Mouse (Mus musculus) hindbrain, embryonic 15.5 days (tissue): ENCODE data around the gene Pold4. TPM values are rescaled to one million over a fixed set of nuclear protein-coding genes. Genes with fewer than 3 reads are reported as not detected.

ENCODE experiments used
- ATAC-seq: fragments of 200-750 bp; cut with Nextera tagmentation; 2 replicates; pipeline ENCODE4 v1.8.0; 2017; ENCODE audit warnings: low read depth, moderate number of reproducible peaks, moderate TSS enrichment; ENCODE audit not compliant: low FRiP score
- H3K27ac ChIP-seq: fragments of 300-500 bp; sonication (generic); replicated peaks from 2 replicates; pipeline ENCODE4 v1.5.1; 2015; ENCODE audit warnings: mild to moderate bottlenecking, inconsistent platforms
- H3K27me3 ChIP-seq: fragments of 300-500 bp; sonication (generic); 2 replicates; pipeline ENCODE4 v1.6.1; 2015; ENCODE audit warnings: control low read depth, inconsistent platforms
- H3K36me3 ChIP-seq: fragments of 300-500 bp; sonication (generic); 2 replicates; pipeline ENCODE4 v1.6.1; 2015; ENCODE audit warnings: control low read depth, inconsistent platforms
- H3K4me1 ChIP-seq: fragments of 300-500 bp; sonication (generic); replicated peaks from 2 replicates; pipeline ENCODE4 v1.6.1; 2015; ENCODE audit warnings: control low read depth, inconsistent platforms
- H3K4me2 ChIP-seq: fragments of 300-500 bp; sonication (generic); 2 replicates; pipeline ENCODE4 v1.6.1; 2015; ENCODE audit warnings: moderate library complexity, mild to moderate bottlenecking, inconsistent platforms
- H3K4me3 ChIP-seq: fragments of 300-500 bp; sonication (generic); 2 replicates; pipeline ENCODE4 v1.5.1; 2015; ENCODE audit warnings: mild to moderate bottlenecking, inconsistent platforms
- H3K9ac ChIP-seq: fragments of 300-500 bp; sonication (generic); 2 replicates; pipeline ENCODE4 v1.6.1; 2015; ENCODE audit warnings: inconsistent platforms
- H3K9me3 ChIP-seq: fragments of 300-500 bp; sonication (generic); 2 replicates; pipeline ENCODE4 v1.6.1; 2016; ENCODE audit warnings: control low read depth, inconsistent platforms
- WGBS: fragments of 180-500 bp; shearing (Covaris S2); methylation state at CpG from one replicate; pipeline ENCODE4 v1.1.7; 2015; 5-methylcytosine and 5-hydroxymethylcytosine counted together
- polyA plus RNA-seq: library from polyadenylated mRNA; unstranded; fragments of >200 nt; fragmentation: Nextera tagmentation; extraction: Ambion mirVana; gene quantifications from 2 replicates; pipeline ENCODE4 v1.2.1, GENCODE M21; 2015

The Pold4 gene
- polyA plus RNA-seq, 1 experiment from 2014 or later: 20.9 TPM

DNA sequence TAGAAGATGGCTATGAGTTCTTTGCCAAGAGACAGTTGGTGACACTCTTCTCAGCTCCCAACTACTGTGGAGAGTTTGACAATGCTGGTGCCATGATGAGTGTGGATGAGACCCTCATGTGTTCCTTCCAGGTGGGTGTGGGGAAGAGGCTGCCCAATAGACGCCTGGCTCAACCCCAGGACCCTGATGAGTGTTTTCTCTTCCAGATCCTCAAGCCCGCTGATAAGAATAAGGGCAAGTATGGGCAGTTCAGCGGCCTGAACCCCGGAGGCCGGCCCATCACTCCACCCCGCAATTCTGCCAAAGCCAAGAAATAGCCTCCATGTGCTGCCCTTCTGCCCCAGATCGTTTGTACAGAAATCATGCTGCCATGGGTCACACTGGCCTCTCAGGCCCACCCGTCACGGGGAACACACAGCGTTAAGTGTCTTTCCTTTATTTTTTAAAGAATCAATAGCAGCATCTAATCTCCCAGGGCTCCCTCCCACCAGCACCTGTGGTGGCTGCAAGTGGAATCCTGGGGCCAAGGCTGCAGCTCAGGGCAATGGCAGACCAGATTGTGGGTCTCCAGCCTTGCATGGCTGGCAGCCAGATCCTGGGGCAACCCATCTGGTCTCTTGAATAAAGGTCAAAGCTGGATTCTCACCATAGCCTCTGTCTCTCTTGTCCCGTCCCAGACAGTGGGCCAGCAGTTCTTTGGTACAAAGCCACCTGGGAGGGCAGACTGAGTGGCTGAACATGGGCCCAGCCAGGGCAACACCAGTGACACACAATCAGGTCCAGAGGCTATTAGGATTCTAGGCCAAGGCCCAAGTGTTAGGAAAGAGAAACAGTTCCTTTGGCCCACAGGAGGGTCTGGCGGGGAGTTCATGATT lies 36.7 kb upstream of the Pold4 start:
- WGBS: 72% methylated on average over 12 of the region's 12 CpGs
- Histone ChIP-seq H3K9me3 (no peaks in the 10 kb centered on the region), H3K27ac (peak overlapping the region; percentile 37; the same call in 1 of the 2 replicates), H3K4me2 (no peak overlapping the region), H3K4me1 (peaks cover 44% of the 10 kb centered on the region), H3K27me3 (no peaks in the 10 kb centered on the region), H3K4me3 (no peak overlapping the region), H3K36me3 (peaks cover 30% of the 10 kb centered on the region), H3K9ac (no peak overlapping the region)
- ATAC-seq: no peak

DNA sequence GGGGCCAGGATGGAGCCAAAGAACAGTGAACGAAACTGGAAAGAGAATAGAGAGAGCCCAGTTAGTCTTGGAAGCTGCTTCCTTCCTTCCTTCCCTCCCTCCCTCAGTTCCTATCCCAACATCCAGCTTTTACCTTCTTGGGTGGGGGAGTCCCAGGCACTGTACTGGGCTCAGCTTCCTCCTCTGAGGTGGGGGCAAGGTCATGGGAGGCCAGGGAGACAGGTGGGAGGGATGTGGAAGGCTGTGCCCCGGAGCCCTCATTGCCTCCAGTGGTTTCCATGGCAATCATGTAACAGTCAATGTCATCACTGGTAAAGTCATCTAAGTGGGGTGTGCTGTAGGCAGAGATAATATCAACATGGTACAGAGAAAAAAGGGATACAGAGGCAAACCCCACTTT lies 35.7 kb upstream of the Pold4 start:
- Histone ChIP-seq H3K9me3 (no peaks in the 10 kb centered on the region), H3K36me3 (peaks cover 30% of the 10 kb centered on the region), H3K4me1 (peaks cover 54% of the 10 kb centered on the region), H3K9ac (no peak overlapping the region), H3K27ac (no peak overlapping the region), H3K4me3 (no peak overlapping the region), H3K27me3 (no peaks in the 10 kb centered on the region), H3K4me2 (no peak overlapping the region)
- WGBS: 59% methylated on average over 2 of the region's 2 CpGs
- no peak for ATAC-seq

DNA sequence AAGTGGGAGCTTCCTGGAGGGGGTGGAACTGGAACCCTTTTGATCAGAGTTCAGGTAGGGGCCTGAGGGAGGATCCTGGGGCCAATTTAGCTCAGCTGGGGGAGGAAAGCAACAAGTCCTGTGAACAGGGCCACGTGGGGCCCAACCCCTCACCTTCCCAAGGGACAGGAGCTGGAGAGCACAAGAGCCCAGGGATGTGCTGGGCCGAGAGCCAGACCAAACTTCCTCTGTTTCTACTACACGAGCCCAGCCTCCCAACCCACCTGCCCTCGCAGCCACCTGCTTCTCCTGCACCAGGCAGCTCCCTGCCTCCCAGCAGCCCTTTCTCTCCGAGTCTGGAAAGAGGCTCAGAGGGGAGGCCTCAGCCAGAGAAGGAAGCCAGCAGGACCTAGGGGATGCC lies 35.2 kb upstream of the Pold4 start:
- no peak overlapping the region for H3K9ac ChIP-seq
- 66% methylated on average over 5 of the region's 5 CpGs for WGBS
- H3K27ac ChIP-seq: no peak overlapping the region
- no peaks in the 10 kb centered on the region for H3K27me3 ChIP-seq
- H3K36me3 ChIP-seq: peaks cover 30% of the 10 kb centered on the region
- H3K4me1 ChIP-seq: peaks cover 53% of the 10 kb centered on the region
- no peak overlapping the region for H3K4me3 ChIP-seq
- H3K9me3 ChIP-seq: no peaks in the 10 kb centered on the region
- ATAC-seq: no peak
- no peak overlapping the region for H3K4me2 ChIP-seq

DNA sequence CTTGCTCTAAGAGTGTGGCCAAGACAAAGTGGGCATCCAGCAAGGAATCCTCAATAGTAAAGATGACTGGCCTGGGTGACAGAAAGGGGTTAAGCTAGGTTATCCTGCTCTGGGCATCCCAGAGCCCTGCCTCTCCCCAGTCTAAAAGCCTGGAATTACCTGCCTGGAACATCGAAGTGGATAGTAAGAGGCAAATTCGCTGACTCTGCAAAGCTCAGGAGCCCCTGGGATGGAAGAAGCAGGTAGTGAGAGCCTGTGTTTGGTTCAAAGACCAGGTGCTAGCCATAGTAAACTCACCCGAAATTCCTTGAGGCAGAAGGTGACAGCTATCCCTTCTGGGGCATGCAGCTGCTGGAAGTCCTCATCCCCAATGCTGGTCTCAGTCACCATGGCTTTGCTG lies 34.5 kb upstream of the Pold4 start:
- ATAC-seq: no peak
- Histone ChIP-seq H3K4me1 (peaks cover 56% of the 10 kb centered on the region), H3K36me3 (peaks cover 30% of the 10 kb centered on the region), H3K27me3 (no peaks in the 10 kb centered on the region), H3K4me2 (no peak overlapping the region), H3K9me3 (no peaks in the 10 kb centered on the region), H3K9ac (no peak overlapping the region), H3K27ac (no peak overlapping the region), H3K4me3 (no peak overlapping the region)
- 77% methylated on average over 3 of the region's 3 CpGs for WGBS

DNA sequence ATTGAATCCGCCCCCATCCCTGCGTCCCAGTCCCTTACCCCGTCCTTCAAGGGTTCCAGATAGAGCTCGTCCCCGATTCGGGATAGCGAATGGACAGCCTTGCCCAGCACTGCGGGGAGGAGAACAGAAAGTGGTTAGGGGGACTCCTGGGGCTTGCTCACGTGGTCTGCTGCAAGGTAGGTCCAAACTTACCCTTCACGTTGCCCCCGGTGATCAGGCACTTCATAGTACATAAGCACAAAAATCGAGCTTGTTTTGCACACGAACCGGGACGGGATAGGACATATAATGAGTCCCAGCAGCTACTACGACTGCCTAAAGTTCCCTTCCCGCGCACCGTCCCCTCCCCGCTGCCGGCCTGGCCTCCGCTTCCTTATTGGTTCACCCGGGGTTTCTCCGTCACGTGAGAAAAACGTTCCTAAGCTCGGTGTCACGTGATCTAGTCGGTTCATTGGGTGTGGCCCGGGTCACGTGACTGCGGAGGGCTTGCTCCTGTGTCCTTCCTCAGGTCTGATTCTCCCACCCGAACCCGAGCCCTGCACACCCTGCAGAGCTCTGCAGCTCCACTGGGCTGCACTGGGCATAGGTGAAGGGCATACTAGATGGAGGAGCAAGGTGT lies 30.3 kb upstream of the Pold4 start, which contains the start of gene Rad9a:
Rad9a (minus strand) TSS at position 372 of the 619 bp plus-strand sequence.
- H3K9me3 ChIP-seq: no peaks in the 10 kb centered on the region
- H3K9ac ChIP-seq: peak within 1 kb of the TSS; percentile 70
- H3K4me2 ChIP-seq: peak within 1 kb of the TSS; percentile 94
- peaks cover 6% of the 10 kb centered on the region for H3K36me3 ChIP-seq
- no peaks in the 10 kb centered on the region for H3K27me3 ChIP-seq
- WGBS: under 1% methylated on average over 34 of the region's 34 CpGs
- H3K4me1 ChIP-seq: peaks cover 32% of the 10 kb centered on the region
- ATAC-seq: peak; percentile 85
- peak within 1 kb of the TSS; percentile 55 for H3K27ac ChIP-seq
- peak within 1 kb of the TSS; percentile 62 for H3K4me3 ChIP-seq

DNA sequence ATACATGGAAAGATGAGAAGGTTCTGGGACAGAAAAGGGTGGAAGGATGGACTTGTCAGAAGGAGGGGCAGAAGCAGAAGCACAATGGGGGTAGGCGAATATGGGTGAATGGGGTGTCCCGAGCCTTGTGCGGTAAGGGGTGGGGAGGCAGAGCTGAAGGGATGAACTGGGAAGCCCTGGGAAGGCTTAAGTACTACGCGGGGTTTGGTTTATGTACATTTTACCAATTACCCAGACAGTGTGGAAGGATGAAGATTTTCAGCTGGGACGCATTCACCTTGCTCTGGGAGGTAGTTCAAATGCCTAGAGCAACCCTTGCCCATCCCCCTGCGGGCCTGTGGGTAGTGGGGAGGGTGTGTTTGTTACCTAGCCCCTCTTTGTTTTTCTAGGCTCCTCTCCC lies 29.6 kb upstream of the Pold4 start:
- Histone ChIP-seq H3K27ac (peak overlapping the region; percentile 55), H3K9ac (peak overlapping the region; percentile 70), H3K36me3 (peaks cover 2% of the 10 kb centered on the region; the same call in 1 of the 2 replicates), H3K4me2 (peak overlapping the region; percentile 94), H3K27me3 (no peaks in the 10 kb centered on the region), H3K4me3 (peak overlapping the region; percentile 62), H3K9me3 (no peaks in the 10 kb centered on the region), H3K4me1 (peaks cover 27% of the 10 kb centered on the region)
- no peak; the same call in 1 of the 2 replicates for ATAC-seq
- 31% methylated on average over 7 of the region's 7 CpGs for WGBS

DNA sequence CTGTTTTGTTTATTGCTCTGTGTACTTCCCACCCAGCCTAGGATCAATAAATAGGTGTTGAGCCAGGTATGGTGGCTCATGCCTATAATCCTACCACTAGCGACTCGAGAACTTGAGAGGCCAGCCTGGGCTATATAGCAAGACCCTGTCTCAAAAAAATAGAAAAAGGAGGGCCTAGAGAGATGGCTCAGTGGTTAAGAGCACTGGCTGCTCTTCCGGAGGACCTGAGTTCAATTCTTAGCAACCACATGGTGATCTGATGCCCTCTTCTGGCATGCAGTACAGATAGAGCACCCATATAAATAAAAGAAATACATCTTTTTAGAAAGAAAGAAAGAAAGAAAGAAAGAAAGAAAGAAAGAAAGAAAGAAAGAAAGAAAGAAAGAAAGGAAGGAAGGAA lies 28.6 kb upstream of the Pold4 start:
- no peaks in the 10 kb centered on the region for H3K36me3 ChIP-seq
- no peaks in the 10 kb centered on the region for H3K27me3 ChIP-seq
- H3K4me3 ChIP-seq: no peak overlapping the region
- H3K4me1 ChIP-seq: peaks cover 27% of the 10 kb centered on the region
- H3K9me3 ChIP-seq: no peaks in the 10 kb centered on the region
- WGBS: 64% methylated on average over 3 of the region's 3 CpGs
- H3K4me2 ChIP-seq: no peak overlapping the region
- ATAC-seq: no peak
- no peak overlapping the region for H3K27ac ChIP-seq
- no peak overlapping the region for H3K9ac ChIP-seq

DNA sequence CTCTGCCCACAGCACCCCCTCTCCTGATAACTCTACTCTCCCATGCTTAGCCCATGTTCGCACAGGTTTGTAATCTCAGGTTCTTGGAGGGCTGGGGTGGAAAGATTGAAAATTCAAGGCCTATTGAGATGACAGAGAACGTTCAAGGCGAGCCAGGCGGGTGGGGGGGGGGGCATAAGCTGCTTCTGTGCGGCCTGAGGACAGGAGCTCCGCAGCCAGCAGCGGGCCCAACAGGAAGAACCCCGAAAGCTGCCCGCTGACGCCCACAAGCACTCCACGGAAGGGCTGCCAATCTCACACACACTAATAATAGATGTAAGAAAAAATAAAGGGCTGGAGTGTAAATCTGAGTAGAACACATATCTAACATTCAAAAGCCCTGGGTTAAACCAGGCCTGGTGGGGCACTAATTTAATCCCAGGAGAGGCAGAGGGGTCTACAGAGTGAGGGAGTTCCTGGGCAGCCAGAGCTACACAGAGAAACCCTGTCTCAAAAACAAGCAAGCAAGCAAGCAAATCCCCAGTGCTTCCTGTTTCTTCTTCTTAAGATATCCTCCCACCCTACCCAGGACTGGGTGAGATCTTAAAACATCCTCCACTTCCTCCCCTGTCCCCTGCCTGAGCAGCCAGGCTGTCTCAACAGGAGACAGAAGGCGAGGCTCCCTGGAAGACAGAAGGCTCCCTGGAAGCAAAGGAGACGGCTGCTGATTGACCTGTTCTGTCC lies 27.9 kb upstream of the Pold4 start:
- Histone ChIP-seq H3K4me3 (no peak overlapping the region), H3K27me3 (no peaks in the 10 kb centered on the region), H3K9ac (no peak overlapping the region), H3K4me2 (no peak overlapping the region), H3K9me3 (no peaks in the 10 kb centered on the region), H3K27ac (no peak overlapping the region), H3K36me3 (no peaks in the 10 kb centered on the region), H3K4me1 (peaks cover 27% of the 10 kb centered on the region)
- WGBS: 63% methylated on average over 13 of the region's 13 CpGs
- ATAC-seq: no peak

DNA sequence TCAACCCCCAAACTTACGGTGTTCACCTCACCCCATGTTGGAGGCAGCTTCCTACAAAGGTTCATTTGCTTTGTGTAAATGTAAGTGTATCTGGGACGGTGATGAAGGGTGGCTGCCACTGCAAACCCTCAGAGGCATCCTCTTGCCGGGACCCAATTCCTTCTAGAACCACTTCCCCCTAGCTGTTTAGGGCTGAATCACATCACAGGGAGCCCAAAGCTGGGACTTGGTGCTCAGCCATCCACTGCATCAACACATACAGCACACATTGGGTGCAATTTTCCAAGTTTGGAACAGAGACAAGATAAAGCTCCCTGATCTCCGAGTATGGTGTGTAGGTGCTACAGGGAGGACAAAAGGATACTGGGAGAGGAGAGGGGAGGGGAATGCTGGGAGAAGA lies 26.8 kb upstream of the Pold4 start:
- peaks cover 26% of the 10 kb centered on the region for H3K4me1 ChIP-seq
- no peaks in the 10 kb centered on the region for H3K36me3 ChIP-seq
- no peak for ATAC-seq
- no peaks in the 10 kb centered on the region for H3K9me3 ChIP-seq
- no peak overlapping the region for H3K4me2 ChIP-seq
- no peak overlapping the region for H3K9ac ChIP-seq
- H3K27ac ChIP-seq: no peak overlapping the region
- H3K27me3 ChIP-seq: no peaks in the 10 kb centered on the region
- H3K4me3 ChIP-seq: no peak overlapping the region
- 62% methylated on average over 4 of the region's 4 CpGs for WGBS

DNA sequence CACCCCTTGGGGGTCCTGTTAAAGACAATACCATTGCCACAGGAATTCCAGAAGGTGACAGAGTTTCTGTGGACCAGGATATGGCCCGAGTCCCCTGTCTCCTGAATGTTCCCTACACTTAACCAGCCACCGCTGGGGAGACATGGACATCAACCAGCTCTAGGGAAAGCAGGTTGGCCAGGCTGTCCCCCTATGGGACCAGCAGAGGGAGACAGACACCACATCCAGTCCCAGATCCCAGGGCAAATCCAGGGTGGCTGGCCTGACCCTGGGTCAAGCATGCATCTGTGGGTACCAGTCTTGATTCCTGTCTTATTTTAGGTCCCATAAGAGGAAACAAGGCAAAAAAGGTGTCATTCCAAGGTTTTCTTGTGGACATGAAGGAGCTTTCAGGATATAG lies 24.7 kb upstream of the Pold4 start:
- Histone ChIP-seq H3K27ac (no peak overlapping the region), H3K4me2 (no peak overlapping the region), H3K4me3 (no peak overlapping the region), H3K4me1 (peaks cover 10% of the 10 kb centered on the region), H3K36me3 (no peaks in the 10 kb centered on the region), H3K9ac (no peak overlapping the region), H3K9me3 (no peaks in the 10 kb centered on the region), H3K27me3 (peaks cover 11% of the 10 kb centered on the region)
- 2% methylated on average over 2 of the region's 2 CpGs for WGBS
- no peak for ATAC-seq

DNA sequence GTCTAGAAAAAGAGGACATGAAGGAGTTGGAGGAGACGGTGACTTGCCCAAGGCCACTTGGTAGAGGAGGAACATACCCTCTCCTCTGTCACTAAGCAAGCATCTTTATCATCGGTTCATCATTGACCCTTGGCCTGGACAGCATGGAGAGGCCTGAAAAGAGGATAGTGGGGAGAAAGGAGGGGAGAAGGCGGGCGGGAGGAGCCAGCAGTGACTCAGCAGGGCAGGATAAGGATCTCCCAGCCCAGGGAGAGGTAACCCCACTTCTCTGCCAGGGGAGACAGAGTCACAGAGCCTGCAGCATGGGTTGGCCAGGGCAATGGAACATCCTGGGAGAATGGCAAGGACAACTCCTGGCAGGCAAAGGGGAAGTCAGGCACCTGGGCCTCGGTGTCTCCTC lies 23.1 kb upstream of the Pold4 start:
- Histone ChIP-seq H3K27me3 (peaks cover 24% of the 10 kb centered on the region), H3K4me3 (no peak overlapping the region), H3K9me3 (no peaks in the 10 kb centered on the region), H3K36me3 (no peaks in the 10 kb centered on the region), H3K4me1 (peaks cover 6% of the 10 kb centered on the region), H3K9ac (no peak overlapping the region), H3K4me2 (no peak overlapping the region), H3K27ac (no peak overlapping the region)
- ATAC-seq: no peak
- 70% methylated on average over 5 of the region's 5 CpGs for WGBS
